Mouse (Mus musculus): ENCODE data around the gene Tmem200a. TPM values are rescaled to one million over a fixed set of nuclear protein-coding genes. Genes with fewer than 3 reads are reported as not detected.
"Not testable (repeated sequence)": the region's sequence is repeated elsewhere in the genome, so short reads cannot be mapped to it uniquely, and the experiment has no call there.

Tmem200a gene
- polyA plus RNA-seq, 1 experiment from 2014 or later: 24.7 TPM

DNA sequence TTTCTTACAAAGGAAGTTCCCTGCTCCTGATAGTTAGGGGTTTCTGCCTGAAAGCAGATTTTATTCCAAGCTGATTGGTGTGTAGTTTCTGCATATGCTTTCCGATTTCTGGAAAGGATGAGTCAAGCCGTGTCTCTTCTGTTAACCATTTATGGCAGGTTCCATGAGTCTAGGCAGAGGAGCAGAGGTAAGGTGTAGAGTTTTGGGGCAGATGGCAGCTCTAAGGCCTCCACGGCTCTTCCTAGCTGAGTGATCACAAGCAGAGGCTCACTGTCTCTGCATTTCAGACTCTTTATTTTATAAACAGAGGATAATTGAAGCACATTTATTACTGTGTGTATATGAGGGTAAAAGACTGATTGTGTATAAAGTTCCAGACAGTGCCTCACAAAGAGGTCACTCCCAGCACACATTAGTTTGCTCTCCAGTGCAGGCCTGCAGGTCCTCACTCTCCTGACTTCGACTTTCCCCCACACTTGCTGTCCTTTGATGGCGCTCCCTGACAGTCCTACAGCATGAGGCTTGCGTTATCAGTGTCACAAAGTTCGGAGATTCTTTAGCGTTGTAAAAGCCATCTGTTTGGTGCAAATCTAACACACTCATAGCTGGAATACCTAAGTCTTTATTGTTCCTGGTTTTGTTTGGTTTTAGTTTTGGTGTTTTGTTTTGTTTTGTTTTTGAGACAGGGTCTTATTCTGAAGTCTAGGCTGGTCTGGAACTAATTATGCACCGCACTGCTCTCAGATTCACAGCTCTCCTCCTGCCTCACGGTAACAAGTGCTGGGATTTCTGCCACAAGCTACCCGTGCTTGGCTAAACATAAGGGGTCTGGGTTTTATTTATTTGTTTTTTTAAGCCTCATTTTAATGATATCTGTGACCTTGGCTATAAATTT is 151.1 kb downstream of the Tmem200a start:
- Histone ChIP-seq H3K4me3 (replicated peaks) (no peak overlapping the region), H3K36me3 (no peaks in the 10 kb centered on the region), H3K4me2 (no peak overlapping the region), H3K9ac (no peak overlapping the region), H3K27ac (peak overlapping the region; percentile 66), H3K27me3 (replicated peaks) (no peaks in the 10 kb centered on the region), H3K4me1 (peaks cover 14% of the 10 kb centered on the region), H3K9me3 (no peaks in the 10 kb centered on the region)
- 30% methylated on average over 11 of the region's 11 CpGs for WGBS
- ATAC-seq (ENCODE audit: insufficient read depth, low FRiP score, low read depth): peak; percentile 63; the same call in 1 of the 2 replicates

DNA sequence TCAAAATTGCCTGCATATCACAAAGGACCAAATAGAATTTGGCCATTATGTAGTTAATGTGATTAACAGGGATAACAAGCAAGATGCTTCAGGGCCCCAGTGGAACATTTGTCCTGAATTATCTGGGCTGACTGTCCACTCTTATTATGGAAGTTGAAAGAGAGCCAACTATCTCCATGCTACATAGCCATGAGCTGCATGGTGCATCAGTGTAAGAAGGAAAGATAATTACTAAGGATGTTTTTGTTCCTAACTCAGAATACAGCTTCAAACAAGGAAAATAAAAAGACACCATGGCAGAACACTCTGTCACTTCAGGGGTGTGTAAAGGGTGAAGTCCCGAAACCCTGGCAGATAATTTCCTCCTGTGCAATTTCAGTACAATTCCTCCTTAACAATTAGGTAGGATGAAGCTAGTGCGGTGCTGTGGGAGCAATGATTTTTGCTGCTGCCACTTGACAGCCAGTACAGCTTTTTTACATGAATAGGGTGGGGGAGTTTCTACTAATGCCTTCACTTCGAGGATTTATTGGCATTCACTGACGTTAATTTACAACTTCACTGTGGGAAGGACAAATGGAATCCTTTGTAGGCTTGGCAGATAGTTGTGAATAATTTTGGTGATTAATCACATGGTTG is 158.1 kb downstream of the Tmem200a start:
- no peak for ATAC-seq (ENCODE audit: insufficient read depth, low FRiP score, low read depth)
- Histone ChIP-seq H3K4me2 (no peak overlapping the region), H3K9ac (no peak overlapping the region), H3K4me1 (peaks cover 3% of the 10 kb centered on the region; the same call in 1 of the 2 replicates), H3K36me3 (no peaks in the 10 kb centered on the region), H3K27ac (no peak overlapping the region), H3K9me3 (no peaks in the 10 kb centered on the region), H3K27me3 (replicated peaks) (no peaks in the 10 kb centered on the region), H3K4me3 (replicated peaks) (no peak overlapping the region)
- WGBS: 24% methylated on average over 4 of the region's 4 CpGs

DNA sequence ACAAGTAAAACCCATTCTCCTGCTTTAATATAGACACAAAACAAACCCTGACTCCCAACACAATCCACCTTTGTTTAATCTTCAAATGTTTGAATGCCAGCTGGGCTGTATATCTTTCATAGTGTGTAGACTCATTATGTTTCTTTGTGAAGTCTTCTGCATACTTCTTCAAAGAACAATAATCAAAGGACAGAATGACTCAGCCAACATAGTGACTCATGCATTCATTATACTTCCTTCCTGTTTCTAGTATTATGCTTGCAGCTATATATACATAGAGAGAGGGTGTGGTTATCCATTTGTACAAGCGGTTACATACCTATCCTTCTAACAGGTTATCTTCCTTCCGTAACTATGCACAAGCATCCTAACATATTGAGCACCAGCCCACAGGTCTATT is 160.7 kb downstream of the Tmem200a start:
- H3K9ac ChIP-seq: no peak overlapping the region
- H3K4me2 ChIP-seq: no peak overlapping the region
- peak; percentile 79 for ATAC-seq (ENCODE audit: insufficient read depth, low FRiP score, low read depth)
- H3K36me3 ChIP-seq: no peaks in the 10 kb centered on the region
- H3K4me3 ChIP-seq (replicated peaks): no peak overlapping the region
- H3K27ac ChIP-seq: no peak overlapping the region
- H3K27me3 ChIP-seq (replicated peaks): no peaks in the 10 kb centered on the region
- 49% methylated on average over 2 of the region's 2 CpGs for WGBS
- H3K4me1 ChIP-seq: peaks cover 3% of the 10 kb centered on the region; the same call in 1 of the 2 replicates
- no peaks in the 10 kb centered on the region for H3K9me3 ChIP-seq

GRCm38 (mm10) chr10:25910270-25910669 is 168.6 kb downstream of the Tmem200a start:
- Histone ChIP-seq H3K4me3 (replicated peaks) (no peak overlapping the region), H3K9me3 (no peaks in the 10 kb centered on the region), H3K36me3 (no peaks in the 10 kb centered on the region), H3K9ac (no peak overlapping the region), H3K27ac (no peak overlapping the region), H3K4me2 (no peak overlapping the region), H3K27me3 (replicated peaks) (no peaks in the 10 kb centered on the region), H3K4me1 (no peaks in the 10 kb centered on the region)
- 40% methylated on average over 6 of the region's 6 CpGs for WGBS
- ATAC-seq (ENCODE audit: insufficient read depth, low FRiP score, low read depth): no peak

GRCm38 (mm10) chr10:25908027-25909012 is 170.5 kb downstream of the Tmem200a start:
- no peak overlapping the region for H3K4me3 ChIP-seq (replicated peaks)
- ATAC-seq (ENCODE audit: insufficient read depth, low FRiP score, low read depth): no peak
- no peaks in the 10 kb centered on the region for H3K9me3 ChIP-seq
- no peaks in the 10 kb centered on the region for H3K27me3 ChIP-seq (replicated peaks)
- no peak overlapping the region for H3K4me2 ChIP-seq
- H3K27ac ChIP-seq: no peak overlapping the region
- no peak overlapping the region for H3K9ac ChIP-seq
- 39% methylated on average over 10 of the region's 10 CpGs for WGBS
- no peaks in the 10 kb centered on the region for H3K4me1 ChIP-seq
- H3K36me3 ChIP-seq: no peaks in the 10 kb centered on the region

DNA sequence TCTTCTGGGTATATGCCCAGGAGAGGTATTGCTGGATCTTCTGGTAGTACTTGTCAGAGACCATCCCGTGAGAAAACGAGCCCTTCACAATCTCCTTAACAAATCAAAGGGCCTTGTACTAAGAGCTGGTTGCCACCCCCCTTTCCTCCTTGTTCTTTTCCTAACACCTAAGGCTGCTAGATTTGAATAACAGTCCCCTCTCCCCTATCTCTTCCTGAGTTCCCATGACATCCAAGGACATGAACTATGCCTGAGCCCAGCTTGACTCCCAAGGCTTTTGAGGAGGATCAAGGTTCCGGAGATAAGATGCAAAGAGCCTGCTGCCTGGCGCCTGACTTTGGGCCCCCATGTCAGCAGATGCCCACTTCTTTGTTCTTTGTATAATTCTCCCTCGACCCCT is 184.7 kb downstream of the Tmem200a start:
- not testable (repeated sequence) for H3K9me3 ChIP-seq; ATAC-seq (ENCODE audit: insufficient read depth, low FRiP score, low read depth); H3K4me1 ChIP-seq; H3K9ac ChIP-seq; H3K27me3 ChIP-seq (replicated peaks); H3K27ac ChIP-seq; H3K4me2 ChIP-seq; H3K36me3 ChIP-seq; H3K4me3 ChIP-seq (replicated peaks)
- WGBS: 92% methylated on average over 5 of the region's 5 CpGs

DNA sequence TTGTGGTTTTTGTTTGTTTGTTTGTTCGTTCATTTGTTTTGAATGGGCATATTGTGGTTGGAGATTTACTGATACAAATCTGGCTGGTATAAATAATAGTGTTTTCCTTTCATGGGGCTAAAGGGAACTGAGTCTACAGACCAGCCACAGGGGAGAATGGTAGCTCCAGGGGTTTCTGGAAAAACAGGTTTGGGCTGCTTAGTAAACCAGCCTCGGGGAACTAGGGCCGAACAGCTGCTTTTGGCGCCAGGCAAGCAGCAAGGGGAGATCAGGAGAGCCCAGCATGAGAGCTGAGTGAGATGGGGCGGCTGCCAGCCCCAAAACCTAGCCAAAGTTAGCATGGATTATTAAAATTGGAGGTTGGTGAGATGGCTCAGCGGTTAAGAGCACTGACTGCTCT is 191.6 kb downstream of the Tmem200a start:
- no peaks in the 10 kb centered on the region for H3K9me3 ChIP-seq
- H3K27me3 ChIP-seq (replicated peaks): no peaks in the 10 kb centered on the region
- no peak overlapping the region for H3K4me2 ChIP-seq
- H3K27ac ChIP-seq: no peak overlapping the region
- peak; percentile 77 for ATAC-seq (ENCODE audit: insufficient read depth, low FRiP score, low read depth)
- no peaks in the 10 kb centered on the region for H3K4me1 ChIP-seq
- H3K36me3 ChIP-seq: no peaks in the 10 kb centered on the region
- no peak overlapping the region for H3K9ac ChIP-seq
- H3K4me3 ChIP-seq (replicated peaks): no peak overlapping the region
- 43% methylated on average over 6 of the region's 6 CpGs for WGBS

GRCm38 (mm10) chr10:25884512-25884911 is 194.3 kb downstream of the Tmem200a start:
- WGBS: 73% methylated on average over 2 of the region's 2 CpGs
- H3K9ac ChIP-seq: no peak overlapping the region
- ATAC-seq (ENCODE audit: insufficient read depth, low FRiP score, low read depth): no peak

DNA sequence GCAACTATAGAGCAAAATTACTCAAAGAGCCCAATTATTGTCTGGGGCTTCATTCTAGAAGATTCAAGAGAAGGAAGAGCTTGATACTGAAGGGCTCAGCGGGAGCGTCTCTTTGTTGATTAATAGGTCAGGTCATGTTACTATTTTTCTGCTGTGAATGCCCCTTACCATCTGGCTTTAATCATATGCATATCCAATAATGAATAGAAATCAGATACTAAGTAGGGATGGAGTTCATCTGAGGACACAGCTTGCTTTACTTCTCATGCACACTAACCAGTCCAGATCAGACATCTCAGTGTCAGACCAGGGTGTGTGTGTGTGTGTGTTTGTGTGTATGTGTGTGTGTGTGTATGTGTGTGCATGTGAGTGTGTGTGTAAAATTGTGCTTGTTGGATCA is 201.1 kb downstream of the Tmem200a start:
- Histone ChIP-seq H3K27ac (no peak overlapping the region), H3K27me3 (replicated peaks) (no peaks in the 10 kb centered on the region), H3K4me2 (no peak overlapping the region), H3K4me1 (no peaks in the 10 kb centered on the region), H3K9me3 (no peaks in the 10 kb centered on the region), H3K4me3 (replicated peaks) (no peak overlapping the region), H3K36me3 (no peaks in the 10 kb centered on the region), H3K9ac (no peak overlapping the region)
- no peak for ATAC-seq (ENCODE audit: insufficient read depth, low FRiP score, low read depth)
- 86% methylated on average over 2 of the region's 2 CpGs for WGBS

More at GRCm38 (mm10) chr10:25884512-25884911, 194.3 kb downstream of the Tmem200a start:
- Histone ChIP-seq H3K36me3 (no peaks in the 10 kb centered on the region), H3K27ac (no peak overlapping the region), H3K27me3 (replicated peaks) (no peaks in the 10 kb centered on the region), H3K4me1 (no peaks in the 10 kb centered on the region), H3K4me3 (replicated peaks) (no peak overlapping the region), H3K4me2 (no peak overlapping the region), H3K9me3 (no peaks in the 10 kb centered on the region)

GRCm38 (mm10) chr10:25876809-25877208 is 202.0 kb downstream of the Tmem200a start:
- no peaks in the 10 kb centered on the region for H3K9me3 ChIP-seq
- H3K4me3 ChIP-seq (replicated peaks): no peak overlapping the region
- ATAC-seq (ENCODE audit: insufficient read depth, low FRiP score, low read depth): no peak
- H3K27me3 ChIP-seq (replicated peaks): no peaks in the 10 kb centered on the region
- H3K4me1 ChIP-seq: no peaks in the 10 kb centered on the region
- H3K36me3 ChIP-seq: no peaks in the 10 kb centered on the region
- no peak overlapping the region for H3K4me2 ChIP-seq
- WGBS: 62% methylated on average over 3 of the region's 3 CpGs
- H3K9ac ChIP-seq: no peak overlapping the region
- no peak overlapping the region for H3K27ac ChIP-seq

GRCm38 (mm10) chr10:25868739-25869138 is 210.1 kb downstream of the Tmem200a start:
- no peak overlapping the region for H3K4me3 ChIP-seq (replicated peaks)
- H3K9ac ChIP-seq: no peak overlapping the region
- H3K36me3 ChIP-seq: no peaks in the 10 kb centered on the region
- H3K27me3 ChIP-seq (replicated peaks): no peaks in the 10 kb centered on the region
- H3K27ac ChIP-seq: no peak overlapping the region
- WGBS: 59% methylated on average over 6 of the region's 6 CpGs
- H3K4me1 ChIP-seq: no peaks in the 10 kb centered on the region
- no peak for ATAC-seq (ENCODE audit: insufficient read depth, low FRiP score, low read depth)
- H3K4me2 ChIP-seq: no peak overlapping the region
- no peaks in the 10 kb centered on the region for H3K9me3 ChIP-seq

All from stomach, embryonic 15.5 days (tissue).